Mouse (Mus musculus) lung, adult 2 months (tissue): ENCODE results near the gene Sar1a. TPM values are rescaled to one million over a fixed set of nuclear protein-coding genes. Genes with fewer than 3 reads are reported as not detected.

Source experiments
- DNase-seq: peaks from one replicate; pipeline ENCODE4 v3.0.0; 2022
- H3K4me1 ChIP-seq: fragments of 200-500 bp; 2 replicates; pipeline ENCODE4 v1.6.1; 2011; ENCODE audit warnings: low read length; ENCODE audit not compliant: control insufficient read depth, insufficient read depth
- H3K4me3 ChIP-seq: fragments of 200-500 bp; replicated peaks from 2 replicates; pipeline ENCODE3; 2011; ENCODE audit warnings: low read depth, mild to moderate bottlenecking, control low read depth, low read length; ENCODE audit errors: extremely low read depth
- CTCF ChIP-seq: fragments of 200-500 bp; IDR thresholded peaks from 2 replicates; pipeline ENCODE4 v1.5.1; 2011; ENCODE audit warnings: mild to moderate bottlenecking, low read length, control low read depth; ENCODE audit not compliant: insufficient read depth
- POLR2A ChIP-seq: fragments of 200-500 bp; IDR thresholded peaks from 2 replicates; pipeline ENCODE4 v1.6.1; 2011; ENCODE audit warnings: low read depth, mild to moderate bottlenecking, control low read depth, low read length, borderline replicate concordance; ENCODE audit errors: extremely low read depth
- WGBS: fragments of 180-500 bp; shearing (Covaris S2); methylation state at CpG from one replicate; pipeline ENCODE4 v1.1.7; 2018; 5-methylcytosine and 5-hydroxymethylcytosine counted together
- polyA plus RNA-seq: library from polyadenylated mRNA; depleted of rRNA; stranded (reverse); fragments of >200 nt; gene quantifications from 2 replicates; pipeline ENCODE4 v1.2.3, GENCODE M21; 2012

The Sar1a gene
- polyA plus RNA-seq, 1 experiment: 79.6 TPM

DNA sequence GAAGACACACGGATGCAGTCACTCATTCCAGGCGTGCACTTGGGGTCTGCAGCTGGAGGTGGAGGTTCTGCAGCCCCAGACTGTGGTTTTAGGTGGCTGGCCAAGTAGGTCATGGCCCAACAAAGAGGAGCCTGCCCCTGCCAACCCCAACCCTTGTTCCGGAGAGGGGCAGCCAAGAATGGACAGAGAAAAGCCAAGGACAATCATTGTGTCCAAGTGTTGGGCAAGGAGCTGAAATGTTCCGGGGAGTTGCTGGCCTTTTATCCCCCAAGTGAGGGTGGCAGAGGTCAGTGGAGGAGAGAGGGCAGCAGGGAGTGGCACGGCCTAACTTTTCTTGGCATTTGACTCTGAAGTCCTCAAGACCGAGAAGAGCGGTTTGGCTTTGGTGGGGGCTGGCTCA is 40.2 kb downstream of the Sar1a start:
- WGBS: 71% methylated on average over 7 of the region's 7 CpGs
- no peaks in the 10 kb centered on the region; the same call in 1 of the 2 replicates for H3K4me1 ChIP-seq
- DNase-seq: no peak
- TF ChIP-seq CTCF (no peak), POLR2A (no peak)
- H3K4me3 ChIP-seq: no peak overlapping the region

DNA sequence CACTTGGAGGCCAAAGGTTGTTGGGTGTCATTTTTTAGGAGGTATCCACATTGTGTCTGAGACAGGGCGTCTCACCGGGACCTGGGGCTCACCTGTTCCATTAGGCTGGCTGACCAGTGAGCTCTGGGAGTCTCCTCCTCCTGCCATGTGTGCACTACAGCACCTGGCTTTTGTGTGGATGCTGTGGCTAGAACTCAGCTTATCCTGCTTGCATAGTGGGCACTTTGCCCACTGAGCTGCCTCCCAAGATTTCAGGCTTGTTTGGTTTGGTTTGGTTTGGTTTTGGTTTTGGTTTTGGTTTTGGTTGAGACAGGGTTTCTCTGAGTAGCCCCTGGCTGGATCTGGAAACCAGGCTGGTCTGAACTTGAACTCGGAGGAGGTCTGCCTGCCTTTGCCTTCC is 42.1 kb downstream of the Sar1a start:
- 78% methylated on average over 3 of the region's 3 CpGs for WGBS
- no peak for DNase-seq
- Histone ChIP-seq H3K4me3 (no peak overlapping the region), H3K4me1 (no peaks in the 10 kb centered on the region; the same call in 1 of the 2 replicates)
- TF ChIP-seq POLR2A (no peak), CTCF (no peak)

DNA sequence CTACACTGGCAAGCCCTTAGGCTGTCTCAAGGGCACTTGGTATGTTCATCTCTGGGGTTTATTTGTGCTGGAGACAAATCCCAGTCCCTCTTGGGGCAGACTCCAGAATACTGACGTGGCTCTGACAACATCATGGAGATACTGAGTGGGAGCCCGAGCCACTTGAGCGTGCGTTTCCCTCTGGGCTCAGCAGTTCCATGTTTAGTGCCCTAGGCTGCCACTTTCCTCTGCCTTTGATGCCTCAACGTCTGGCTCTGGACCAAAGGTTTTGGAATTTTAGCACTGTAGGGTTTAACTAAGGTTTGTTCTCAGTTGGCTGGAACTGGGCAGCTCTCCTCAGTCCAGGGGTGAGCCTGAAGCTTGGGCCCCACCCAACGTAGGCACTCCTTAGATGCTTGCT is 43.2 kb downstream of the Sar1a start:
- 58% methylated on average over 6 of the region's 6 CpGs for WGBS
- DNase-seq: no peak
- Histone ChIP-seq H3K4me3 (no peak overlapping the region), H3K4me1 (no peaks in the 10 kb centered on the region; the same call in 1 of the 2 replicates)
- TF ChIP-seq CTCF (no peak), POLR2A (no peak)

GRCm38 (mm10) chr10:61729181-61729580 is 49.1 kb downstream of the Sar1a start:
- TF ChIP-seq CTCF (no peak), POLR2A (no peak)
- no peak overlapping the region for H3K4me3 ChIP-seq
- H3K4me1 ChIP-seq: no peaks in the 10 kb centered on the region
- 74% methylated on average over 11 of the region's 11 CpGs for WGBS
- no peak for DNase-seq

DNA sequence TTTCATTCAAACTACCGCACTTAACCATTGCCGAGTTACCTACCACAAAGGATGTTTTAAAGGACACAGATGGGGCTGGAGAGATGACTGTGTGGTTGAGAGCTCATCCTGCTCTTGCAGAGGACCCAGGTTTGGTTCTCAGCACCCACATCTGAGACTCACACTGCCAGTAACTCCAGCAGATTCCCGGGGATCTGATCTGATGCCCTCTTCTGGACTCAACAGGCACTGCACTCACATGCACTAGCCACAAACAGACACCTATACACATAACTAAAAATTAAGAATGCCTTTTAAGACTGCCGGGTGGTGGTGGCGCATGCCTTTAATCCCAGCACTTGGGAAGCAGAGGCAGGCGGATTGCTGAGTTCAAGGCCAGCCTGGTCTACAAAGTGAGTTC is 50.1 kb downstream of the Sar1a start:
- 95% methylated on average over 6 of the region's 6 CpGs for WGBS
- no peak overlapping the region for H3K4me3 ChIP-seq
- no peak for TF ChIP-seq CTCF
- TF ChIP-seq POLR2A: no peak
- no peak for DNase-seq
- no peaks in the 10 kb centered on the region for H3K4me1 ChIP-seq

DNA sequence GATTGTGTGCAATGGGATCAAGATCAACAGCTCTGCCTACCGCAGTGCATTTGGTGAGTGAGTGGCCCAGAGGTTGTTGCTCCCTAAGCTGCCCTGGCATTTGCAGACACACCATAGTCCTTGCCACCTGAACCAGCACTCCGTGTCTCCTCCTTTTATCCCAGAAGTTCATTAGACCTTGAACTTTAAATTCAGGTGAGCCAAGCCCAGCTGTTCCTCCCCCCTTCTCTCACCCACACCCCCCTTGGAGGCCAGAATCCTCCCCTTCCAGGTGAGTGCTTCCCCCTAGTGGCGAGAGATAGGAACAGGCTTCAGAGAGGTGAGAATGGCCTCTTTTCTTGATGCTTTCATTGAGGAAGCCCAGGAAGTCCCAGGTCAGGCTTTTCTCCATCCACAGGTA is 54.3 kb downstream of the Sar1a start:
- peak; percentile 25 for DNase-seq
- WGBS: 46% methylated on average over 3 of the region's 3 CpGs
- Histone ChIP-seq H3K4me3 (no peak overlapping the region), H3K4me1 (no peaks in the 10 kb centered on the region)
- TF ChIP-seq CTCF (peak; percentile 69), POLR2A (no peak)

DNA sequence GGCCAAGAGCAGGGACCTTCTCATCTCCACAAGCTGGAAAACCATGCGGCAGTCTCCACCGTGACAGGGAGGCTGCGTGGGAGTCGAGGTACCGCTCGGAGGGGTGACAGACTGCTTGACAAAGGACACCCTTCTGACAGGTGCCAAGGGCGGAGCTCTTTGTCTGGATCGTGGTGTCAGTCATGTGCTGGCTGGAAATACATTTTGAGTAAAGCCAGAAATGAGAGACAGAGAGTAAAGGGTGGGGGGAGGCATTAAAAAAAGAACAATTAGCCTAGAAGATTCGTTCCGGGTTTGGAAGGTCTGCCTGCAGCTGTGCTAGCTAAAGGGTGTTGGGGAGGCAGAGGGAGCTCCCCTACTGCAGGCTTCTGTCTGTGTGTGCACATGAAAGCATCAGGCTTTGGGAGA is 56.6 kb downstream of the Sar1a start:
- TF ChIP-seq CTCF (no peak), POLR2A (no peak)
- H3K4me3 ChIP-seq: no peak overlapping the region
- WGBS: 76% methylated on average over 10 of the region's 10 CpGs

GRCm38 (mm10) chr10:61737537-61737936 is 57.4 kb downstream of the Sar1a start:
- Histone ChIP-seq H3K4me3 (no peak overlapping the region), H3K4me1 (no peaks in the 10 kb centered on the region)
- 92% methylated on average over 1 of the region's 1 CpGs for WGBS
- DNase-seq: no peak
- TF ChIP-seq CTCF: no peak
- TF ChIP-seq POLR2A: no peak

More for the DNA sequence above, 56.6 kb downstream of the Sar1a start:
- DNase-seq: no peak
- H3K4me1 ChIP-seq: no peaks in the 10 kb centered on the region

DNA sequence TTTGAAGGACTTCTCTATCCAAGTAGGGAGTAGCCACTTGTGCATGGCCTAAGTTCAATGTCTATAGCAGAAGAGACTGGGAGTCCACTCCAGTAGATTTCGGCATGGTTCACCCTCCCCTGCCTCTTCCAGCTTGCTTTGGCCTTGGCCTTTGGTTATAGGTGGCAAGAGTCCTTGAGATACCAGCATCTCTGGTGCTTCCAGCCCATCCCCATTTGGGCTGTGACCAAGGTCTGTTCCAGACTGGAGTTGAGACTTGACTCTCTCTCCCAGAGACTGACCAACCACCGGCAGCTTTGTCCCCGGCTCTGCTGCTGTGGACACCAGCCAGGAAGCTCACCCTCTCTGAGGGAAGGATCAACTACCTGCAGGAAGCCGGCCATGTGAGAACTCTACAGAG is 58.0 kb downstream of the Sar1a start:
- Histone ChIP-seq H3K4me3 (no peak overlapping the region), H3K4me1 (no peaks in the 10 kb centered on the region)
- WGBS: 73% methylated on average over 4 of the region's 4 CpGs
- TF ChIP-seq CTCF (no peak), POLR2A (no peak)
- no peak for DNase-seq

GRCm38 (mm10) chr10:61741306-61741705 is 61.2 kb downstream of the Sar1a start:
- TF ChIP-seq POLR2A: no peak
- no peak for TF ChIP-seq CTCF
- 74% methylated on average over 1 of the region's 1 CpGs for WGBS
- no peak for DNase-seq

More at GRCm38 (mm10) chr10:61741306-61741705, 61.2 kb downstream of the Sar1a start:
- no peak overlapping the region for H3K4me3 ChIP-seq
- H3K4me1 ChIP-seq: no peaks in the 10 kb centered on the region
